Mouse (Mus musculus) layer of hippocampus, postnatal 10 days (tissue): ENCODE results near the gene Ntrk2. TPM values are rescaled to one million over a fixed set of nuclear protein-coding genes. Genes with fewer than 3 reads are reported as not detected.

Source experiments
- DNase-seq, 2 experiments: peaks; one replicate each; pipeline ENCODE4 v3.0.0; 2021; ENCODE audit warnings: low spot score in 2 of 2
- total RNA-seq, 2 experiments: library from RNA; stranded (reverse); gene quantifications; 2 replicates each; pipeline ENCODE4 v1.2.3; 2021

Gene Ntrk2
- total RNA-seq, 2 experiments from 2014 or later: 248 to 268 TPM

DNA sequence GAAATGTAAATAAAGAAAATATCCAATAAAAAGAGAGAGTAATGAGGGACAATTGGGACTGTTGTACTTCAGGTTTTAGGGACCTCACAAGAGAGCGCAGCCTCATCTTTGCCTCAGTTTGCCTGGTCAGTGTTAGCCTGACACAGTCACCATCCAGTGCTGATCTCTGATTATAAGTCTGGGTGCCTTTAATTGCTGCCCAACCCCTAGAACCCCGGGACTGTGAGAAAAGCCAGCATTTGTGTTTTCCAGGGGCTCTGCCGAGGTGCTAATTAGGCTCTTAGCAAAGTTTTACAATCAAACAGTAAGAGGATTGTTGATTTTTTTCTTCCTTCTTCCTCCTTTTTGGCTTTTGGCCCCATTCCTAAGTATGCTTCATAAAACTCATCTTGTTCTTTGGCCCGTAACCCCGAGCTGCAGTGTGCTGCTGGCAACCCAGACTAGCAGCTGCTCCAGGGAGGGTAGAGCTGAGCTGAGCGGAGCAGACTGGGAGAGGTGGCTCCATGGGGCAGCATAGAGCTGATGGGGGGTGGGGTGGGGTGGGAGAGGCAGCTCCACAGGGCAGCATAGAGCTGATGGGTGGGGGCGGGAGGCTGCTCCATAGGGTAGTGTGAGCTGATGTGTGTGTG is 34.5 kb downstream of the Ntrk2 start:
- peak; percentile 40 to 47 for DNase-seq

DNA sequence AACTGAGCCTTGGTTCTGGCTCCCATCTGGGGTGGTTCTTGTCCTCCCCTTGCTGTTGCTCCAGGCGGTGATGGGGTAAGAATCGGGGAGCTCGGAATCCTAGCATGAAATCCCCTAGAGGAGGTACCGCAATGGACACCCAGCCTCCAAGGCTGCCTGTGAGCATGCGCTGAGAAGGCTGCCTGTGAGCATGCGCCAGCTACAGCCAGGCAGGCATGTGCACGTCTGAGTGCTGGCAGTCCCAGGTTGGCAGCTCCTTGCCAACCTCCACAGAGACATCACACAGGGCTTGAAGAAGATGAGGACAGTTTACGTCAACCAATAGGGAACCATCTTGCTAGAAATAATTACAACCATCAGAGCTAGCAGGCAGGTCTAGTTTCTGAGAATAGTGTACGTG is 37.5 kb downstream of the Ntrk2 start:
- peak in 1 of 2 experiments; percentile 62 for DNase-seq

DNA sequence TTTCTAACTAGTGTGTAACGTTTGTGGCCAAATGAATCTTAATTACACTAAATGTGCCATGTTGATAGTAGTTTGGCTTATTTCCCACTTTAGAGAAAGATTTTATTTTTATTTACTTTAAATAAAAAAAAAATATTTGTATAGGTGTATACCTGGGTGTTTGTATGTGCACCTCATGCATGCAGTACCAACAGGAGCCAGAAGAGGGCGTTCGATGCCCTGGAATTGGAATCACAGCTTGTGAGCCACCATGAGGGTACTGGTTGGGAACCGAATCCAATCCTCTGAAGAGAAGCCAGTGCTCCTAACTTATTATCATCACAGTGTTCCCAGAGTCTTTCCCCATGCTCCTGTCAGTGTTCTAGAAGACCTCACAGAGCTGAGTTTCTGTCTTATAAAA is 42.2 kb downstream of the Ntrk2 start:
- DNase-seq: no peak

DNA sequence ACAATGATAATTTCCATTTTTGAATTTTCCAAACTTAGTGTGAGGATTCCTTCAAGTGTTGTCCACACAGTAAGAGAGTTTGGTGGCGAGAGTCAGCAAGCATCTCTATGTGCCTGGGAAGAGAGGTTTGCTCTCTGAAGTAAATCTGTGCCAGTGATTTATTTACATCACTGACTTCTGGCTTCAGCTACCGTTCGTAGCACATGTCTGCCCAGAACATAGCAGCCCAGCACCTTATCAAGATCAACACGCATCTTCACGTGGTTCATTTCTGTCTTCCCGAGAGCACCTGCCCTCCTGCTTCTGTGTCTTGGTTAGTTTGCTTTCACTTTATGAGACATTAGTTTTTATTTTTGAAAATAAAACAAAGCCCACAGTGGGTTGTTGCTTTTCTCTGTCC is 47.3 kb downstream of the Ntrk2 start:
- no peak for DNase-seq

DNA sequence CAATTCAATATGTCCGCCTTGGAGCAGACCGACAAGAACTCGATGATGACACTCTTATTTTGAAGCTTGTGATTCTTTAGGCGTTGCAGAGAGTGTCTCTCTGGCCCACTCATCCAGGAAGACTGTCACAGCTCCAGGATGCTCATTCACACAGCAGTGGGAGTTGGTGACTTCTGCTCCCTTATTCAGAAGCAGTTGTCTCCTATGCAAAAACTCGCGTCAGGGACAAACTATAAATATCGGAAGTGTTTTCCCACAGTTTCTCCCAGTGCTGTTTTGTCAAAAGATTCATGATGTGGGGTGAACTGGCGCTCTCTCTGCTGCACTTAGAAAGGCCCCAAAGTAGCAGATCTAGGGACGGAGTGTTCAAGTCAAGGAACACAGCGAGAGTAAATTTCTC is 59.9 kb downstream of the Ntrk2 start:
- DNase-seq: no peak

DNA sequence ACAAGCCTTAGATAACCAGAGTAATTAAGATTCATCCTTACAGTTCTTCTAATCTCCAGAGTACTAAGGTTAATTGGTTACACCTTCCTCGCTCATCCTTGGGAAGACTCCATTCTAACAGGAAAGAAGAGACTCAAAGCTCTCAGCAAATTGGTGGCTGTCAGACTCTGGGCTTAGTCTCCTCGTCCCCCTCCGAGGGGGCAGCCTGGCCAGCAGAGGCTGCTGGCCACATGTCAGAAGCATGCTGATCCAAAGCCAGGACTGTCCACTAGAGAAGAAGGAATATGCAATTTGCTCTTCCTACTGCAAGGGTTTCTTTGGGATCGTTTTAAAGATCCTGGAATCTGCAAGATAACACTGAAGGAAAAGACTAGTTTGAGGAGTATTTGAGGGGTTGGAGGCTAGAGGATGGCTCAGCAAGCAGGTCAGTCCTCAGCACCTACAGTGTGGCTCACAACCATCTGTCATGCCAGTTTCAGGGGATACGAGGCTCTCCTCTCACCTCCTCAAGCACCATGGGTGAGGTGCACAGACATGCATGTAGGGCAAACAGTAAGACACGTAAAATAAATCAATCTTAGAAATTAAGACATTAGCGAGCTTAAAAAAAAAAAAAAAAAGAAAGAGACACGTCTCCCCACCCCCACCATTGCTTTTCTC is 60.5 kb downstream of the Ntrk2 start:
- no peak for DNase-seq

DNA sequence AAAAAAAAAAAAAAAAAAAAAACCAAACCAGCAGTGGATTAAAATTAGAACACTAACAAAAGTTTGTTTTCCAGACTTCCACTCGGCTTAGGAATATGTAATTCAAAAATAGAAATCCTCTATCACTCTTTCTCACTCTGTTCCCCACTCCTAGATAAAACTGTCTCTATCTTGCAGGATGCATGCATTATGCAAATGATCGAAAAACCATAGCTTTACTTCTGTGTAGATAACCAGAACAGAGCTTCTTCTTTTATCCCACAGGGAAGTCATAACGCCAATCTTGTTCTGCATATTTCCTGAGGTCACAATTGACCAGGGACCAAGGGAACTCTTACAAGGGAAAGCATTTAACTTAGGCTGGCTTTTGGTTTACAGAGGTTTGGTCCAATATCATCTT is 76.1 kb downstream of the Ntrk2 start:
- no peak for DNase-seq

DNA sequence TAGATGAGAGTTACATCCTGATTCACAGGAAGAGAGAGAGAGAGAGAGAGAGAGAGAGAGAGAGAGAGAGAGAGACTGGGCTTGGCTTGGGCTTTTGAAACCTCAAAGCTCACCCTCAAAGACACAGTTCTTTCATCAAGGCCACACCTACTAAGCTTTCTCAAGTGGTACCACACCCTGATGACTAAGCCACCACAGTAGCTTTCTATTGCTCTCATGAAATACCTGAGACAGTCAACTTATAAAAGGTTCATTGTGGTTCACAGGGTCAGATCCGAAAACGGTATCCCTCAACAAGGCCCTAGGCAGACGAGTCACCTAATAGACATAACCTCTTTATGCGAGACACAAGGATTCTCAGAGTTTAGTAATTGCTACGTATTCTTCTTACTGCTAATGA is 76.5 kb downstream of the Ntrk2 start:
- DNase-seq: no peak

DNA sequence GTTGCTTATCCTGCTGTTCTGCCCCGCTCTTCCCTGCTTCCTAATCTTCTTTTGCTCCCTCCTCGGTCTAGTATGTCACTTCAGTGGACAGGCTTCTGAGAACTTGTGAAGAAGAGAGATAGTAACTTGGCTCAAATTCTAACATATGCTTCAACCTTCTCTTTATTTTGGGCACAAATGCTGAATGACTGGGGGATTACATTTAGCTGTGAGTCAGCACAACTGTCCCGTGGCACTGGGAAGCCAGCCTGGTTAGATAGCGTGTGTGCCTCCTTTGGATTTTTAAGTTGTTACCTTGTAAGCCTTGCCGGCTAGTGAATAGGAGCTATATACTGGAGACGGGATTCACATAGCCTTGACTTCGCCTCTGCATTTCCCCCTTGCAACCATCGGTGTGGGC is 79.7 kb downstream of the Ntrk2 start:
- DNase-seq: no peak

DNA sequence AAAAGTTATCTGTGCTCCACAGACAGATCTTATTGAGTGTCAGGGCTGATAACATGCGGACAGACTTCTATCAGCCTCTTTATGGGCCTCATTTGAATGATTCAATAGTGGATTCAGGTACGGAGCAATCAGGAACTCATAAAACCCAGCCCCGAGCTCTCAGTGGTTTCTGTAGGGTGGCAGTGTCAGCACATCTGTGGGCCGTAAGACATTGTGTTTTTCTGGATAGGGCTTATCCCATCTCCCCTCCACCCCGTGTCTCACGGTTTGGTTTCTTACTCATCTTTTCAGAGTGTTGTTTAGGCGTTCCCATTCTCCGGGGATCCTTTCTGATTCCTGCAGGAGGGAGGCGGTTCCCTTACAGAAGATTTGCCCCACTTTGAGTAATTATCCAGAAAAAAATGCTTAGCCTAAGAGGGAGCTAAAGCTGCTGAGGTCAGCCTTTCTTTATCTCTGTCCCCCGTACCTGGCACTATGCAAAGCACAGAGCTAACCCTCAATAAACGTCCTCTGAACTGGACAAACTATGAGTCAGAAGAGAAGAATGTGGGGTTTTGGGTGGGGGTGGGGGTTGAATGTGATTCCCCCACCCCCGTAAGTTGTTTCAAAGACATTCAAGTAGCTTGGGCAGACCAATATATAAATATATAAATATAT is 90.0 kb downstream of the Ntrk2 start:
- DNase-seq: no peak

DNA sequence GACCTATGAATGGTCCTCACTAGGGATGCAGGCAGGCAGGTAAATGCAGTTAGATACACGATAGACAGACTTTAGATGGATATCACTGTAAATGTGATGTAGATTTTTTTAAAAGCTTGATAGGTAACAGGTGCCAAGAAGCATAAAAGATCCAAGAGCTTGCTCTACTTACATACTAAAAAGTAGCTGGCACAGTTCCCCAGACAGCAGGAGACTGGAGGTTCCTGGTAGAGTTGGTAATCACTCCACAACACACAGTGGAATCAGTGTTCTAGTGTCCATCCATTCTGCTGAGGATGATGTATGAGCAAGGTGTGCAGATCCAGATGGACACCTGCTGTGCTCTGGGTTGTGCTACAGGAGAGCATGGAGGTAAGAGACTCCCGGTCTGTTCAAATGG is 93.0 kb downstream of the Ntrk2 start:
- no peak for DNase-seq

DNA sequence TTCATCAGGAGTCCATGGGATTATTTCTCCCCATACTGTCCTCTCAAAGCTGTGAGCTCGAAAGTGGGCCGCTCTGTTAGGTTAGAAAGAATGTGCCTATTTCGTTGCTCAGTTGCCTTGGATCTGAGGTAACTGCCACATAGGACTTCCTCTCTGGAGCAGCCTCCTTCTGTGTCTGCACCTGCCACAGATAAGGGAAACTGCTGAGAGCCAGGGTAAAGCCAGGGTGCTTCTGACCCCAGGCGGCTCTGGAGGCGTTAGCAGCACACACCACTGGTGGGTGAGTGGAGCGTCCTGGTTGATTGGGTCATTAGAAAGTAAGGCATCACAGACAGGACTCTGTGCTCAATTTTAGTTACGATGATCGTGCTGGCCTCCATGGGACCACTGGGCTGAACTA is 95.9 kb downstream of the Ntrk2 start:
- DNase-seq: no peak

DNA sequence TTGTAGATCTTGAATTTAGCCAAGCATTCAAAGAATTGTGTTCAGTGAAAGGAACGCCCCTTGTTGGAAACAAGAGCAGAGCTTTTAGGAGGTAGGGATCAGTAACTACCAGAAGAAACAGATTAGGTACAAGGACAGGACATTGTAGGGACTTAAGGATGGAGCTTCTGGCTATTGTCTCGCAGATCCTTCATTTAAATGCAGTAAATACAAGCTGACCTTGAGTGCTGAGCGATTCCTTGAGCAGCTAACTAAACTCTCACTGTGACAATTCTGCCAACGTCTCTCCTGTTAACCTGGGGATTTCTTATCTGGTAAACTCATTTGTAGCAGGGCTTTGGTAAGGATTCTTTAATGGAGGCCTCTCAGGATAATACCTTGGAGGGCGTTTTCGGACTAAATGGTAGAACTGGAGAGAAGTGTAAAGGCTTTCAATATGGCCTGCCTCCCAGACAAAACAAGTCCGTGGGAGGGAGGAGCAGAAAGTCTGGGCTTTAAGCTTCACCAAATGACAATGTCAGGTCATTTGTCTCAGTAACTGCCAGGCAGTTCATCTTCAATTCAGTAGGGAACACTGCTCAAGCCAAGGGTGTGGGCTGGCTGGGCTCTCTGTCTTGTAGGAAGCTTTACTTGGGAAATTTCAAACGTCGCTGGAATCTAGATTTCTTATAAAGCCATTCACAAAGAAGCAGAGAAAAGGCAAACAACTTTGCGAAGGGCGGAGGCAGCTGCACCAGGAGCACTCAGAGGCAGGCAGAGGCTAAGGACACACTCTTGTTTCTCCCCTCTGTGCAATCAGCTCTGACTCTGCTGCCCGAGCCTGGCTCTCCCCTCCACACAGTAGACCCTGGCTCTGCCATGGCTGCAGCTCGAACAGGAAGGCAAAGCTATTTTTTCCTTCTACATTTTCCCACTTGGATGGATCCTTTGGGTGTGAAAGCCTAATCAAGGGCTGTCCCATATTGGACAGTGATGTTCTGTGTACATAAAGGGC is 98.7 kb downstream of the Ntrk2 start:
- DNase-seq: no peak

DNA sequence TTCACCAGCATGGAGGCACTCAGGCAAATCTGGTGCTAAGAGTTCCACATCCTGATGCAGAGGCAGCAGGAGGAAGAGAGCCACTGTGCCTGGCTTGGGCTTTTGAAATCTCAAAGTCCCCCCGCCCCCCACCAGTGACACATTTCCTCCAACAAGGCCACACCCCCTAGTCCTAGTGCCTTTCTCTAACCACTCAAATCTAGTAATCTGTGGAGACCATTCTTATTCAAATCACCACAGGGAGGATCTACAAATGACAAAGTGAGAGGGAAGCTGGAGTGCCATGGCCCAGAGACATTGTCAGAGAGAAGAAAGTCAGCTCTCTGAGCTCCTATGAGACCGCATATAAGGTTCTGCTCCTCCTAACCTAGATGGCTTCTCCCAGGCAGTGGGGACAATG is 105.6 kb downstream of the Ntrk2 start:
- DNase-seq: no peak

DNA sequence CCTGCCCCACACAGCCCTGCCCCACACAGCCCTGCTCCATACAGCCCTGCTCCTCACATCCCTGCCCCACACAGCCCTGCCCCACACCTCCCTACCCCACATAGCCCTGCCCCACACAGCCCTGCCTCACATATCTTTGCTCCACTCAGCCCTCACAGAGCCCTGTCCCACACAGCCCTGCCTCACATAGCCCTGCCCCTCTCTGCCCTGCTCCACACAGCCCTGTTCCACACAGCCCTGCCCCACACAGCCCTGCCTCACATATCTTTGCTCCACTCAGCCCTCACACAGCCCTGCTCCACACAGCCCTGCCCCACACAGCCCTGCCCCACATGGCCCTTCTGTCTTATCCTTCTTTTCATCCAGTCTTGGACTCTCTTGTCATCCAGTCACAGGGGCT is 106.2 kb downstream of the Ntrk2 start:
- no peak for DNase-seq

DNA sequence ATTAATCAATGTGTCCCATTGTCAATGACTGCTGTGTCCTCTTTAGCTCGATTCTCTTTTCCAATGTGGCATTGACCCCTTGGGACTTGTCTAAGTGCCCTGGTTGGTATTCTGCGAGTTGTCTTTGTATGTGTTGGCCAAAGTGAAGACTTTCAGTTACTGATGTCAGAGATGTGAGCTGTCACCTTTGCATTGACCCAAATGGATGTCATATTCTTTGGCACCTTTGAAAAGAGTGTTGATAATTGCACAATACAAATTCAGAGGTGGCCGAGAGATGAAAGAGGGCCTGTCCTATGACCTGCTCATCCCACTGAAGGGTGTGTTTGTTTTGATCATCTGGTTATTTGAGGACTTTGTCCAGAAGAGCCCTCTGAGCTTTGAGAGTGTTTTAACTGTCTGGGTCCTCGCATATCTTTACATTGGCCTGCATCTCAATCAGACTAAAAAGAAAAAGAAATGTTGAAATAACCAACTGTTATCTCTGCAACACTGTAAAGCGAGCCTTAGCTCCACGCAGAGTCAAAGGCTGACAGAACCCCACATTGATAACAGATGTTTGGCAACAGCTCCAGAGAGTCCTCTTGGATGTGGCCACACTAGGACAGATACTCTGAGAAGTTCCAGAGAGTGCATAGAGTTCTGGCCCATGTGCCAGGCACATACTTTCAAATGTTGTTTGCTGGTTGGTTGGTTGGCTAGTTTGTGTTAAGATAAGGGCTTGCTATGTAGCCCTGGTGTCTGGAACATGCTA is 107.9 kb downstream of the Ntrk2 start:
- DNase-seq: no peak

DNA sequence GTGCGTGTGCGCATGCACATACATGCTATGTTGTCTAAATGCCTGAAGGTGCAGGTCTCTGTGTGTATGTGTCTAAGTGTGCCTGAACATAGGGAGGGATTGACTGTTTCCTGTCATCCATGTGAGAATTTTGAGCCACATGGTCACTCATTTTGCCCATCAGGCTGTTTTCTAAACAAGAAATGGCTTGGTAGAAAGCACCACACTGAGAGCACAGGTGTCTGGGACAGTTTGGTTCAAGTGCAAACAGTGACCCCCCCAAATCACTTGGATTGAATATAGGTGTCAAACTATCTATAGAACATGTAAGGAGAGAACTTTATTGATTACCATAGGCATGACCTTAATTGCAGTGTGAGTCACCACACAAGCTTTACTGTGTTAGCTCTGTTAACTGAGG is 110.0 kb downstream of the Ntrk2 start:
- no peak for DNase-seq

DNA sequence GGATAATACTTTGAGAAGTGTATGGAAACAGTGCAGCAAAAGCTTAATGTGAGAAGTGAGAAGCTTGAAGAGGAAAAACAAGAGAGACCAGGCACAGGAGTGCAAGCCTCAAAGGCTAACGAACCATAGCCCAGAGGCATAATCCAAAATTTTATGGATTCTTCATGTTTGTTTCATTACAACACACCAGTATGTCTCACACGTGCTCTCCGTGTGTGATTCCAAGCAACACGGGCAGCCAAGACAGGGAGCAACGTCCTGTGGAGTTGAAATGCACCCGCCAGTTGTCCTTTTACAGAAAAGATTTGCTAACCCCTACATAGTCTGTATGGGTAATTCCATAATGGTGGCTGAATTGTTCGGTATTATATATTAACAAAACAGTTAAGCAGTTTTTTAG is 113.9 kb downstream of the Ntrk2 start:
- DNase-seq: no peak

DNA sequence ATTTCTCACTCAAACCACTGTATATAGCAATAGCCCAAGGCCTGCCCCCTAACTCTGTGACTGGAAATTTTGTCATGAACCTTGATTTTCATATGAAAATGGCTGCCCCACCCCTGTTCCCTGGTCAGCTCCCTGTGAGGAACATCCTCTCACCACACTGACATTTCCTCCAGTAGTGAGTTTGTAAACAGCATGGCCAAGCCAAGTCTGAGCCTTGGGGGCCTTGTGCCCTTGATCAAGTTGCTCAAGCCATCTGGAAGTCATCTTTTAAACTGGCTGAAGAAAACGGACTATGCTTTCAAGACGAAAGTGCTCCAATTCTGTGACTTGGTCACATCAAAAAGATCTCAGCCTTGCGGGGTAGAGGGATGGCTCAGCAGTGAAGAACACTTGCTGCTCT is 114.9 kb downstream of the Ntrk2 start:
- DNase-seq: no peak

DNA sequence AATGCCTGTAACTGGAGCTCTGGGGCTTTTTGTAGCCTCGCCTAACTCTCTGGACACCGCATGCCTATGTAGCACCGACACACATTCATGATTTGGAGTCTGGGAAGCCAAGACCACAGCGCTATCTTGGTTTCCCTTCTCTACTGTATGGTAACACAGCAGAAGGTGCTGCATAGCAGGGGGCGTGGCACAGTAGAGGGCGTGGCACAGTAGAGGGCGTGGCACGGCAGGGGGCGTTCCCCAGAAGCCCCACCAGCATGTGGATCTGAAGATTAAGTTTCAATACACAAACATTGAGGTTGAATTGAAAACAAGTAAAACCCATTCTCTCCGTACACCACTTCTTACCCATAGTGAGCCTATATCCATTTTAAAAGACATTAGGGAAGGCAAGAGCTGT is 115.3 kb downstream of the Ntrk2 start:
- no peak for DNase-seq

DNA sequence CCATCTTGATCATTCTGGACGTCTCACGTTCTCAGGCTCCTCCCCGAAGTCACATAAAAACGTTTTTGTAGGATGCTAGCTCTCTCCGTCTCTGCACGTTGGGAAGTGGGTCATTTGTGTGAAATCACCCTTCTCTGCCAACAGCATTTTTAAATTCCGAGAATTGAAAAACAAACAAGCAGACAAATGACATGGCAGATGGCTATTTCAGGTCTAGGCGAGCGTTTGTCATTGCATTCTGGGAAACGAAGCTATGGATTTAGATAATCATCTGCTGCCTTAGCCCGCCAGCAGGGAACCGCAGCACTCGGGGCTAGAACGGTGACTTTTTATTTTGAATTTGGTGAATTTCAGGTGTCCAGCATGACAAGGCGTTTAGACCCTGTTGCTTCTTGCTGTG is 115.8 kb downstream of the Ntrk2 start:
- no peak for DNase-seq
